Mouse (Mus musculus): ENCODE data around the gene Tubb4b.

DNA sequence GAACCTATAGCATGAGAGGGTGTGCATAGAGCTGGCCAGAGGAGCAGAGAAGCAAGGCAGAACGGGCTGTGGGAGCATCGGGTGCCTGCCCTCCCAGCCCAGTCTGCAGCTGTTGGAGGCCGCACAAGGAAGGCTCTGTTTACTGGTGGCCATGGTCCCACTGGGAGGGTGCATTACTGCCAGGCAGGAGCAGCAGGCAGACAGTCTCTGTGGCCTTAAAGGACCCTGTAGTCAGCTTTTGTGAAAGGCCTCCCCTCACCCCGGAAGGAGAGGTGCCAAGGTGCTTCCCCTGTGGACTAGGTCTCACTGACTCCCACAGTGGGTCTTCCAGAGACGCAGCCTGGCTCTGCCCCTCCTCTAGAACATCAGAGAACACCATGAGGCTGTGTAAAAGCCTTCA is 2.4 kb upstream of the Tubb4b start:
- TF ChIP-seq POLR2AphosphoS2 (IDR thresholded peaks at IDR 0.05; ENCODE audit: insufficient read length, low read depth) (no peak), E2F4 (IDR thresholded peaks at IDR 0.05; ENCODE audit: insufficient read depth) (no peak)

All from myocyte (in vitro differentiated cells).